Comparison of ENCODE assay signal across 23 mouse cellular contexts in the genomic region with DNA sequence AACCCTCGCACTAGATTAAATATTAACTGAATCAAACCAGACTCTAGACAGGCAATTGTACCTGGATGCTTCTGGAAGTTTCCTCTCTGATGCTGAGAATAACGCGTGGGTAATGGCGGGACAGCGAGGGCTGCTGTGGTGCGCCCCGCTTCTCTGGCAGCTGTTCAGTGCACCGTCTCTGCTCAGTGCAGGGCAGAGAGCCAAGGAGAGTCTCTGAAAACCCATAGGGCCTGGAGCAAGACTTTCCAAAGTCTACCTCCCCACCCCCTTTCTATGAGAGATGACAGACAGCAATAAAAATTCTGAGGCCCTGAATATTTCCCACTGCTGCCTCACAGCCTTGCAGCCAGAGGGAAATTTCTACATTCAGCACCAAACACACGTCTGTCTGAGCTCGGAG.
A peak's percentile ranks its signal among the peaks of the same experiment; 100 is the strongest.
DNase-seq lines count a peak whose midpoint lies in the region; ATAC-seq and TF ChIP-seq lines count a peak whose summit lies in the region.
"Had no signal": no experiment of that assay in that cellular context is flagged by ENCODE, and none has a peak within 500 bp of the region (broad histone marks: within the 10 kb centered on the region; RNA-seq: fewer than 3 reads in every experiment).

No protein-coding gene starts in this region.

- peak; percentile 13 for DNase-seq in heart, postnatal 0 days (ENCODE audit: low spot score)
- DNase-seq in kidney, postnatal 10 days: peak; percentile 51
- DNase-seq in adrenal gland, postnatal 14 days: no peak
- DNase-seq: adrenal gland, adult 2 months; cerebellum, adult 18-20 months; cerebellum, postnatal 36 days; forebrain, postnatal 0 days; gastrocnemius, postnatal 14 days; layer of hippocampus, postnatal 36 days; left cerebral cortex, postnatal 4 days; liver, embryonic 13.5 days; lung, postnatal 10 days; spleen, adult 18-20 months; thymus, adult 18-20 months had no signal

- no peaks in the 10 kb centered on the region for H3K36me3 ChIP-seq in forebrain, embryonic 12.5 days (replicated peaks)
- no peaks in the 10 kb centered on the region for H3K36me3 ChIP-seq in forebrain, embryonic 15.5 days
- no peaks in the 10 kb centered on the region for H3K36me3 ChIP-seq in heart, postnatal 0 days (replicated peaks; ENCODE audit: control insufficient read depth, insufficient read depth, low read length)
- H3K36me3 ChIP-seq in heart, embryonic 12.5 days: no peaks in the 10 kb centered on the region
- H3K36me3 ChIP-seq: liver, embryonic 13.5 days; midbrain, embryonic 15.5 days had no signal

- no peak overlapping the region for H3K4me3 ChIP-seq in forebrain, embryonic 12.5 days (replicated peaks)
- H3K4me3 ChIP-seq in forebrain, embryonic 15.5 days: no peak overlapping the region
- H3K4me3 ChIP-seq in heart, postnatal 0 days (ENCODE audit: low read depth, low read length): no peak overlapping the region
- no peak overlapping the region for H3K4me3 ChIP-seq in heart, embryonic 12.5 days
- H3K4me3 ChIP-seq in brown adipose tissue, adult 24 weeks (ENCODE audit: insufficient read depth, low read depth, low read length): no peak overlapping the region
- H3K4me3 ChIP-seq: liver, embryonic 13.5 days; megakaryocyte, embryonic 14.5 days; midbrain, embryonic 15.5 days had no signal

- WGBS in forebrain, embryonic 12.5 days: 93% methylated on average over 10 of the region's 10 CpGs
- WGBS in forebrain, embryonic 15.5 days: 83% methylated on average over 10 of the region's 10 CpGs
- 50% methylated on average over 10 of the region's 10 CpGs for WGBS in heart, postnatal 0 days
- WGBS in heart, embryonic 12.5 days: 79% methylated on average over 10 of the region's 10 CpGs

- peak overlapping the region; percentile 7; the same call in 1 of the 2 replicates for H3K9ac ChIP-seq in forebrain, embryonic 12.5 days
- H3K9ac ChIP-seq in forebrain, embryonic 15.5 days (replicated peaks): no peak overlapping the region
- no peak overlapping the region for H3K9ac ChIP-seq in heart, postnatal 0 days (replicated peaks; ENCODE audit: low read depth, low read length)
- H3K9ac ChIP-seq in heart, embryonic 12.5 days: no peak overlapping the region
- H3K9ac ChIP-seq: forebrain, postnatal 0 days; liver, embryonic 13.5 days; midbrain, embryonic 15.5 days had no signal

- H3K27ac ChIP-seq in forebrain, embryonic 12.5 days: no peak overlapping the region
- H3K27ac ChIP-seq in forebrain, embryonic 15.5 days (replicated peaks): no peak overlapping the region
- H3K27ac ChIP-seq in heart, postnatal 0 days (ENCODE audit: low read depth): peak overlapping the region; percentile 88
- H3K27ac ChIP-seq in heart, embryonic 12.5 days (ENCODE audit: poor library complexity, severe bottlenecking): no peak overlapping the region
- peak overlapping the region; percentile 47; the same call in 1 of the 2 replicates for H3K27ac ChIP-seq in brown adipose tissue, adult 24 weeks (replicated peaks; ENCODE audit: low read depth, low read length)
- H3K27ac ChIP-seq: liver, embryonic 13.5 days; midbrain, embryonic 15.5 days had no signal

- no peaks in the 10 kb centered on the region; the same call in 1 of the 2 replicates for H3K27me3 ChIP-seq in forebrain, embryonic 12.5 days
- H3K27me3 ChIP-seq in forebrain, embryonic 15.5 days: no peaks in the 10 kb centered on the region
- no peaks in the 10 kb centered on the region for H3K27me3 ChIP-seq in heart, postnatal 0 days (ENCODE audit: control insufficient read depth, insufficient read depth, low read length)
- 0 out of 2 replicates have a peak, but pooled peaks cover 2% of the 10 kb centered on the region for H3K27me3 ChIP-seq in heart, embryonic 12.5 days (replicated peaks)
- H3K27me3 ChIP-seq: CH12.LX; liver, embryonic 13.5 days; midbrain, embryonic 15.5 days had no signal

- TF ChIP-seq EP300 in heart, postnatal 0 days (IDR thresholded peaks at IDR 0.05; ENCODE audit: low read depth): no peak

- no peak for TF ChIP-seq CTCF in heart, postnatal 0 days (IDR thresholded peaks at IDR 0.05; ENCODE audit: low read depth)

- H3K4me1 ChIP-seq in forebrain, embryonic 12.5 days: no peaks in the 10 kb centered on the region
- no peaks in the 10 kb centered on the region for H3K4me1 ChIP-seq in forebrain, embryonic 15.5 days
- H3K4me1 ChIP-seq in heart, postnatal 0 days (ENCODE audit: control insufficient read depth, insufficient read depth): peaks cover 8% of the 10 kb centered on the region
- 0 out of 2 replicates have a peak, but pooled peaks cover 12% of the 10 kb centered on the region for H3K4me1 ChIP-seq in heart, embryonic 12.5 days (replicated peaks)
- H3K4me1 ChIP-seq in brown adipose tissue, adult 24 weeks (ENCODE audit: control insufficient read depth, insufficient read depth, insufficient read length, low read length): peaks cover 3% of the 10 kb centered on the region; the same call in 1 of the 2 replicates
- H3K4me1 ChIP-seq: liver, embryonic 13.5 days; megakaryocyte, embryonic 14.5 days; midbrain, embryonic 15.5 days had no signal

- H3K9me3 ChIP-seq in forebrain, embryonic 12.5 days: no peaks in the 10 kb centered on the region
- H3K9me3 ChIP-seq in forebrain, embryonic 15.5 days: no peaks in the 10 kb centered on the region
- H3K9me3 ChIP-seq in heart, postnatal 0 days (replicated peaks; ENCODE audit: control insufficient read depth, low read length): no peaks in the 10 kb centered on the region
- H3K9me3 ChIP-seq in heart, embryonic 12.5 days (replicated peaks): no peaks in the 10 kb centered on the region
- H3K9me3 ChIP-seq: liver, embryonic 13.5 days; midbrain, embryonic 15.5 days had no signal

- no peak for ATAC-seq in forebrain, embryonic 12.5 days (ENCODE audit: low FRiP score)
- no peak for ATAC-seq in forebrain, embryonic 15.5 days (replicated peaks)
- no peak for ATAC-seq in heart, postnatal 0 days (ENCODE audit: insufficient read depth, low read depth)
- ATAC-seq in heart, embryonic 12.5 days (ENCODE audit: insufficient number of reproducible peaks, low FRiP score): no peak
- no peak for ATAC-seq in activated CD4-positive, CD25-positive, alpha-beta regulatory T cell, adult 4 months
- ATAC-seq: forebrain, postnatal 0 days; hindbrain, embryonic 16.5 days; midbrain, embryonic 15.5 days had no signal

- H3K4me2 ChIP-seq in forebrain, embryonic 12.5 days: no peak overlapping the region
- H3K4me2 ChIP-seq in forebrain, embryonic 15.5 days (replicated peaks): no peak overlapping the region
- 0 out of 2 replicates have a peak overlapping the region, but pooled peaks have one; percentile 15 for H3K4me2 ChIP-seq in heart, postnatal 0 days (ENCODE audit: low read depth, low read length)
- H3K4me2 ChIP-seq in heart, embryonic 12.5 days: no peak overlapping the region
- H3K4me2 ChIP-seq: liver, embryonic 13.5 days; midbrain, embryonic 15.5 days had no signal

Comparison
In these comparisons a context has a peak if more than half of its experiments do, and no peak if none do; other contexts are left out.
1. H3K27ac ChIP-seq: peak in heart, postnatal 0 days (single experiment) and brown adipose tissue, adult 24 weeks (single experiment); none in forebrain, embryonic 12.5 days (single experiment), forebrain, embryonic 15.5 days (single experiment) and heart, embryonic 12.5 days (single experiment).